Mouse (Mus musculus): ENCODE measurements around the gene Mrpl34. TPM values are rescaled to one million over a fixed set of nuclear protein-coding genes. Genes with fewer than 3 reads are reported as not detected.

The Mrpl34 gene
- polyA plus RNA-seq (2014; fragmentation: Illumina TruSeq; extraction: RNeasy Lipid Tissue Mini Kit (QIAGEN cat#74804); ENCODE audit: low read depth, low replicate concordance) = 57.3 TPM

GRCm38 (mm10) chr8:71464513-71465500, at the start of gene Mrpl34:
Gene Mrpl34 (plus strand): TSS chr8:71464959.

GRCm38 (mm10) chr8:71463188-71464033, 1.3 kb upstream of the Mrpl34 start, which contains the start of gene Abhd8:
Gene Abhd8 (minus strand): TSS chr8:71463655.

GRCm38 (mm10) chr8:71468916-71469315, 4.2 kb downstream of the Mrpl34 start, which contains the start of gene Dda1:
Gene Dda1 (plus strand): TSS chr8:71469199.

GRCm38 (mm10) chr8:71485142-71486135, 20.7 kb downstream of the Mrpl34 start, which contains the start of gene Ano8:
Gene Ano8 (minus strand): TSS chr8:71485963.

GRCm38 (mm10) chr8:71487691-71488445, 23.1 kb downstream of the Mrpl34 start, which contains the start of gene Gtpbp3:
Gene Gtpbp3 (plus strand): TSS chr8:71488103.

GRCm38 (mm10) chr8:71511644-71512043, 46.9 kb downstream of the Mrpl34 start, which contains the start of gene Plvap:
Gene Plvap (minus strand): TSS chr8:71511752.

Other genes with a start within 250 kb of the Mrpl34 start
- 28.8 TPM for gene Myo9b, start 192.2 kb upstream of the Mrpl34 start, polyA plus RNA-seq (2014; fragmentation: Illumina TruSeq; extraction: RNeasy Lipid Tissue Mini Kit (QIAGEN cat#74804); ENCODE audit: low read depth, low replicate concordance)
- gene Haus8, start 192.0 kb upstream of the Mrpl34 start, polyA plus RNA-seq (2014; fragmentation: Illumina TruSeq; extraction: RNeasy Lipid Tissue Mini Kit (QIAGEN cat#74804); ENCODE audit: low read depth, low replicate concordance) = 4.7 TPM
- 215 TPM for gene Use1, start 98.1 kb upstream of the Mrpl34 start, polyA plus RNA-seq (2014; fragmentation: Illumina TruSeq; extraction: RNeasy Lipid Tissue Mini Kit (QIAGEN cat#74804); ENCODE audit: low read depth, low replicate concordance)
- gene Ocel1, start 93.7 kb upstream of the Mrpl34 start, polyA plus RNA-seq (2014; fragmentation: Illumina TruSeq; extraction: RNeasy Lipid Tissue Mini Kit (QIAGEN cat#74804); ENCODE audit: low read depth, low replicate concordance) = 12.3 TPM
- gene Nr2f6, start 83.0 kb upstream of the Mrpl34 start, polyA plus RNA-seq (2014; fragmentation: Illumina TruSeq; extraction: RNeasy Lipid Tissue Mini Kit (QIAGEN cat#74804); ENCODE audit: low read depth, low replicate concordance) = 45.7 TPM
- 29.6 TPM for gene Ushbp1, start 69.2 kb upstream of the Mrpl34 start, polyA plus RNA-seq (2014; fragmentation: Illumina TruSeq; extraction: RNeasy Lipid Tissue Mini Kit (QIAGEN cat#74804); ENCODE audit: low read depth, low replicate concordance)
- 74.2 TPM for gene Babam1, start 68.1 kb upstream of the Mrpl34 start, polyA plus RNA-seq (2014; fragmentation: Illumina TruSeq; extraction: RNeasy Lipid Tissue Mini Kit (QIAGEN cat#74804); ENCODE audit: low read depth, low replicate concordance)
- 1.2 TPM for gene Ankle1, start 58.9 kb upstream of the Mrpl34 start, polyA plus RNA-seq (2014; fragmentation: Illumina TruSeq; extraction: RNeasy Lipid Tissue Mini Kit (QIAGEN cat#74804); ENCODE audit: low read depth, low replicate concordance)
- 16.7 TPM for gene Abhd8, start 1.3 kb upstream of the Mrpl34 start, polyA plus RNA-seq (2014; fragmentation: Illumina TruSeq; extraction: RNeasy Lipid Tissue Mini Kit (QIAGEN cat#74804); ENCODE audit: low read depth, low replicate concordance)
- gene Dda1, start 4.2 kb downstream of the Mrpl34 start, polyA plus RNA-seq (2014; fragmentation: Illumina TruSeq; extraction: RNeasy Lipid Tissue Mini Kit (QIAGEN cat#74804); ENCODE audit: low read depth, low replicate concordance) = 59.1 TPM
- gene Ano8, start 21.0 kb downstream of the Mrpl34 start, polyA plus RNA-seq (2014; fragmentation: Illumina TruSeq; extraction: RNeasy Lipid Tissue Mini Kit (QIAGEN cat#74804); ENCODE audit: low read depth, low replicate concordance) = 9.2 TPM
- 14.5 TPM for gene Gtpbp3, start 23.1 kb downstream of the Mrpl34 start, polyA plus RNA-seq (2014; fragmentation: Illumina TruSeq; extraction: RNeasy Lipid Tissue Mini Kit (QIAGEN cat#74804); ENCODE audit: low read depth, low replicate concordance)
- 33.6 TPM for gene Plvap, start 46.8 kb downstream of the Mrpl34 start, polyA plus RNA-seq (2014; fragmentation: Illumina TruSeq; extraction: RNeasy Lipid Tissue Mini Kit (QIAGEN cat#74804); ENCODE audit: low read depth, low replicate concordance)
- gene Ccdc194, start 60.8 kb downstream of the Mrpl34 start, polyA plus RNA-seq (2014; fragmentation: Illumina TruSeq; extraction: RNeasy Lipid Tissue Mini Kit (QIAGEN cat#74804); ENCODE audit: low read depth, low replicate concordance) = not detected
- 70.8 TPM for gene Bst2, start 72.5 kb downstream of the Mrpl34 start, polyA plus RNA-seq (2014; fragmentation: Illumina TruSeq; extraction: RNeasy Lipid Tissue Mini Kit (QIAGEN cat#74804); ENCODE audit: low read depth, low replicate concordance)
- gene Mvb12a, start 78.0 kb downstream of the Mrpl34 start, polyA plus RNA-seq (2014; fragmentation: Illumina TruSeq; extraction: RNeasy Lipid Tissue Mini Kit (QIAGEN cat#74804); ENCODE audit: low read depth, low replicate concordance) = 72.0 TPM
- 3.1 TPM for gene Tmem221, start 93.9 kb downstream of the Mrpl34 start, polyA plus RNA-seq (2014; fragmentation: Illumina TruSeq; extraction: RNeasy Lipid Tissue Mini Kit (QIAGEN cat#74804); ENCODE audit: low read depth, low replicate concordance)
- 0.98 TPM for gene Nxnl1, start 101.6 kb downstream of the Mrpl34 start, polyA plus RNA-seq (2014; fragmentation: Illumina TruSeq; extraction: RNeasy Lipid Tissue Mini Kit (QIAGEN cat#74804); ENCODE audit: low read depth, low replicate concordance)
- 216 TPM for gene Slc27a1, start 103.9 kb downstream of the Mrpl34 start, polyA plus RNA-seq (2014; fragmentation: Illumina TruSeq; extraction: RNeasy Lipid Tissue Mini Kit (QIAGEN cat#74804); ENCODE audit: low read depth, low replicate concordance)
- gene Pgls, start 127.2 kb downstream of the Mrpl34 start, polyA plus RNA-seq (2014; fragmentation: Illumina TruSeq; extraction: RNeasy Lipid Tissue Mini Kit (QIAGEN cat#74804); ENCODE audit: low read depth, low replicate concordance) = 87.6 TPM
- gene Fam129c, start 132.7 kb downstream of the Mrpl34 start, polyA plus RNA-seq (2014; fragmentation: Illumina TruSeq; extraction: RNeasy Lipid Tissue Mini Kit (QIAGEN cat#74804); ENCODE audit: low read depth, low replicate concordance) = 2.5 TPM
- 76.1 TPM for gene Colgalt1, start 146.0 kb downstream of the Mrpl34 start, polyA plus RNA-seq (2014; fragmentation: Illumina TruSeq; extraction: RNeasy Lipid Tissue Mini Kit (QIAGEN cat#74804); ENCODE audit: low read depth, low replicate concordance)
- gene Unc13a, start 206.8 kb downstream of the Mrpl34 start, polyA plus RNA-seq (2014; fragmentation: Illumina TruSeq; extraction: RNeasy Lipid Tissue Mini Kit (QIAGEN cat#74804); ENCODE audit: low read depth, low replicate concordance) = 0.61 TPM
- gene Jak3, start 211.3 kb downstream of the Mrpl34 start, polyA plus RNA-seq (2014; fragmentation: Illumina TruSeq; extraction: RNeasy Lipid Tissue Mini Kit (QIAGEN cat#74804); ENCODE audit: low read depth, low replicate concordance) = 10.6 TPM
- gene Insl3, start 224.3 kb downstream of the Mrpl34 start, polyA plus RNA-seq (2014; fragmentation: Illumina TruSeq; extraction: RNeasy Lipid Tissue Mini Kit (QIAGEN cat#74804); ENCODE audit: low read depth, low replicate concordance) = 46.9 TPM
- gene B3gnt3, start 236.8 kb downstream of the Mrpl34 start, polyA plus RNA-seq (2014; fragmentation: Illumina TruSeq; extraction: RNeasy Lipid Tissue Mini Kit (QIAGEN cat#74804); ENCODE audit: low read depth, low replicate concordance) = 5.7 TPM

Data from adipose tissue, adult 10 weeks (tissue).